Mouse (Mus musculus): ENCODE measurements around the gene Cxcl16. TPM values are rescaled to one million over a fixed set of nuclear protein-coding genes. Genes with fewer than 3 reads are reported as not detected.

Gene Cxcl16
- polyA plus RNA-seq, 1 experiment from 2014 or later: 6.2 TPM

- no peak for ATAC-seq (replicated peaks; ENCODE audit: insufficient number of reproducible peaks, low FRiP score, low TSS enrichment)
- Histone ChIP-seq H3K4me2 (peak overlapping the region; percentile 61), H3K36me3 (ENCODE audit: control insufficient read depth, insufficient read depth, low read length) (no peaks in the 10 kb centered on the region), H3K27ac (ENCODE audit: low read depth, low read length) (peak overlapping the region; percentile 7), H3K9me3 (replicated peaks; ENCODE audit: control insufficient read depth, low read length) (no peaks in the 10 kb centered on the region), H3K9ac (ENCODE audit: low read depth, low read length) (peak overlapping the region; percentile 46; the same call in 1 of the 2 replicates), H3K4me3 (ENCODE audit: low read depth, low read length) (peak overlapping the region; percentile 28), H3K27me3 (ENCODE audit: control insufficient read depth, insufficient read depth, low read length) (peaks cover 19% of the 10 kb centered on the region), H3K4me1 (ENCODE audit: control insufficient read depth, insufficient read depth, low read length) (peaks cover 10% of the 10 kb centered on the region; the same call in 1 of the 2 replicates)
- WGBS (ENCODE audit: insufficient replicate concordance): 11% methylated on average over 23 of the region's 23 CpGs
These were observed 6.0 kb upstream of the Cxcl16 start for GRCm38 (mm10) chr11:70465824-70466223.

DNA sequence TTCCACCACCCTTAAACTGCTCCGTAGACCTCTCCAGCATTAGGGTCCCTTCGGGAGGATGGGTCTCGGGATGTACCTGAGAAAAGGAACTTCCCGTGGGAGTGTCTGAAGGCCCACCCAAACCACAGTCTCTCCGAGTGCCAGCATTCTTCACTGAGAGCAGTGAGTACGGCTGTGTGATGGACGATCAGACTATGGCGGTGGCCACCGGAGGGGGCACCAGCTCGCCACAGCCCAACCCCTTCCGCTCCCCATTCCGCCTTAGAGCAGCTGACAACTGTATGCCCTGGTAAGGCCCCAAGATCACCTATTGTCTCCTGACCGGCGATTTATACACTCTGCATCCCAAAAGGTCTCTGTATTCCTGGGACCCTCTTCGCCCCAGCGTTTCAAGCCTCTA, 5.4 kb upstream of the Cxcl16 start:
- Histone ChIP-seq H3K4me2 (peak overlapping the region; percentile 61), H3K9ac (ENCODE audit: low read depth, low read length) (peak overlapping the region; percentile 46), H3K27me3 (ENCODE audit: control insufficient read depth, insufficient read depth, low read length) (peaks cover 25% of the 10 kb centered on the region), H3K4me1 (ENCODE audit: control insufficient read depth, insufficient read depth, low read length) (peaks cover 10% of the 10 kb centered on the region; the same call in 1 of the 2 replicates), H3K4me3 (ENCODE audit: low read depth, low read length) (peak overlapping the region; percentile 28), H3K9me3 (replicated peaks; ENCODE audit: control insufficient read depth, low read length) (no peaks in the 10 kb centered on the region), H3K36me3 (ENCODE audit: control insufficient read depth, insufficient read depth, low read length) (no peaks in the 10 kb centered on the region), H3K27ac (ENCODE audit: low read depth, low read length) (peak overlapping the region; percentile 7; the same call in 1 of the 2 replicates)
- no peak for ATAC-seq (replicated peaks; ENCODE audit: insufficient number of reproducible peaks, low FRiP score, low TSS enrichment)
- 16% methylated on average over 16 of the region's 16 CpGs for WGBS (ENCODE audit: insufficient replicate concordance)

DNA sequence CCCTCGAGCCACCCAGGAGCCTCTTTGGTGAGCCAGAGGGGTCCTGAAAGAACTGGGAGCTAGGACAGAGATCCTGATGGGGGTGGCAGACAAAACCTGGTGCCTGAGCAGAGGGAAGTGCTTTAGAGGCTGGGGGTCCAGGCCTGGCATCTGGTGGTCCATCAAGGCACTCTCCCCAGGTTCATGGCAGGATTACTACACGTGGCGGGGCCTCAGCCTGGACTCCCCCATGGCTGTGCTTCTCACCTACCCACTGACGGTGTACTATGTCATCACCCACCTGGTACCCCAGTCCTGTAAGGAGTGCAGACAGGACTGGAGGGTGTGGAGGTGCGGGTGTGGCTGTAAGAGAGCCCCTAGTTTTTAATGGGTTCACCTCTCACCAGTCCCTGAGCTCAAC, 4.2 kb upstream of the Cxcl16 start:
- Histone ChIP-seq H3K9ac (ENCODE audit: low read depth, low read length) (no peak overlapping the region), H3K27me3 (ENCODE audit: control insufficient read depth, insufficient read depth, low read length) (peaks cover 34% of the 10 kb centered on the region), H3K9me3 (replicated peaks; ENCODE audit: control insufficient read depth, low read length) (no peaks in the 10 kb centered on the region), H3K4me3 (ENCODE audit: low read depth, low read length) (no peak overlapping the region), H3K4me1 (ENCODE audit: control insufficient read depth, insufficient read depth, low read length) (peaks cover 11% of the 10 kb centered on the region; the same call in 1 of the 2 replicates), H3K27ac (ENCODE audit: low read depth, low read length) (no peak overlapping the region), H3K4me2 (no peak overlapping the region), H3K36me3 (ENCODE audit: control insufficient read depth, insufficient read depth, low read length) (no peaks in the 10 kb centered on the region)
- no peak for ATAC-seq (replicated peaks; ENCODE audit: insufficient number of reproducible peaks, low FRiP score, low TSS enrichment)
- WGBS (ENCODE audit: insufficient replicate concordance): 69% methylated on average over 5 of the region's 5 CpGs

DNA sequence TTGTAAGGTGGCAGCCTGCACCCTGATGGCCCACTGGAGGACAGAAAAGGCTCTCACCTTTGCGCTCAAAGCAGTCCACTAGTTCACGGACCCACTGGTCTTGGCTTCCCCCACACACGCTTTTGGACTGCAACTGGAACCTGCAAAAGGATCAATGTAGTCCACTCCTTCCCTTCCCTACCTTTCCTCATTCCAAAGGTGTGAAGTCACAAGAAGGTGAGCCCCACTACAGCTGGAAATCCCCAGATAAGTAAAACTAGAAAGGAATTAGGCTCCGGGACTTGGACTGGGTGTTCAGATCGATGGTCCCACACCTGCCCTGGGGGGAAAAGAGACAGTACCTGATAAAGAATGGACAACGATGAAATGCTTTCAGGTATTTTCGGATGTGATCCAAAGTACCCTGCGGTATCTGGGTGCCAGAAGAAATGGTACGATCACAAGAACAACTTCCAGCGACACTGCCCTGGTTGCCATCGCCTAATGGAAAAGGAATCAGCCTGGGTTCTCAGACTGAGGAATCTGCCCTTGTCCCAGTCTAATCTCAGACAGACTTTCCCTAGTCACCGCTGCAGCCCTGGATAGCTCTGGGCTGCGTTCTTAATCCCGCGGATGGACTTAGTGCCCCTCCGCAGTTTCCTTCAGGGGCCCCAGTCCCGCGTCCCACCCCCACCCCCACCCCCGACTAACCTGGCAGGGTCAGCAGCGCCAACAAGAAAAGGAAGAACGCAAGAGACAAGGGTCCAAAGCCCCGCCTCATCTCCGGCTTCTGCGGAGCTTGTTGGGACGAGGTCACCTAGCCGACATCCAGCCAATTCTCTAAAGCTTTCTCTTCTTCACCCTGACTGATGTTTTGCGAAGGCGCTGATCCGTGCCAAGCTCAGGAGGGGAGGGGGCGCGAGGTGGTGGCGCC, 840 bp downstream of the Cxcl16 start, which contains the start of gene Zmynd15:
Gene Zmynd15, plus strand, starts transcription at position 746 of the 913 bp plus-strand sequence.
- Histone ChIP-seq H3K27ac (ENCODE audit: low read depth, low read length) (no peak within 1 kb of the TSS), H3K4me3 (ENCODE audit: low read depth, low read length) (peak within 1 kb of the TSS; percentile 68), H3K9me3 (replicated peaks; ENCODE audit: control insufficient read depth, low read length) (no peaks in the 10 kb centered on the region), H3K27me3 (ENCODE audit: control insufficient read depth, insufficient read depth, low read length) (peaks cover 27% of the 10 kb centered on the region), H3K4me1 (ENCODE audit: control insufficient read depth, insufficient read depth, low read length) (peaks cover 5% of the 10 kb centered on the region; the same call in 1 of the 2 replicates), H3K4me2 (peak within 1 kb of the TSS; percentile 97), H3K9ac (ENCODE audit: low read depth, low read length) (peak within 1 kb of the TSS; percentile 71), H3K36me3 (ENCODE audit: control insufficient read depth, insufficient read depth, low read length) (no peaks in the 10 kb centered on the region)
- WGBS (ENCODE audit: insufficient replicate concordance): 15% methylated on average over 31 of the region's 32 CpGs
- ATAC-seq (replicated peaks; ENCODE audit: insufficient number of reproducible peaks, low FRiP score, low TSS enrichment): no peak; the same call in 1 of the 2 replicates

GRCm38 (mm10) chr11:70453261-70454044, 6.3 kb downstream of the Cxcl16 start:
- H3K36me3 ChIP-seq (ENCODE audit: control insufficient read depth, insufficient read depth, low read length): no peaks in the 10 kb centered on the region
- no peak overlapping the region for H3K27ac ChIP-seq (ENCODE audit: low read depth, low read length)
- peaks cover 1% of the 10 kb centered on the region for H3K27me3 ChIP-seq (ENCODE audit: control insufficient read depth, insufficient read depth, low read length)
- no peak overlapping the region for H3K4me3 ChIP-seq (ENCODE audit: low read depth, low read length)
- 86% methylated on average over 9 of the region's 9 CpGs for WGBS (ENCODE audit: insufficient replicate concordance)
- no peak overlapping the region; the same call in 1 of the 2 replicates for H3K4me2 ChIP-seq
- no peaks in the 10 kb centered on the region for H3K9me3 ChIP-seq (replicated peaks; ENCODE audit: control insufficient read depth, low read length)
- H3K4me1 ChIP-seq (ENCODE audit: control insufficient read depth, insufficient read depth, low read length): peaks cover 5% of the 10 kb centered on the region
- H3K9ac ChIP-seq (ENCODE audit: low read depth, low read length): no peak overlapping the region
- ATAC-seq (replicated peaks; ENCODE audit: insufficient number of reproducible peaks, low FRiP score, low TSS enrichment): no peak

- ATAC-seq (replicated peaks; ENCODE audit: insufficient number of reproducible peaks, low FRiP score, low TSS enrichment): peak; percentile 96
- Histone ChIP-seq H3K4me3 (ENCODE audit: low read depth, low read length) (peak within 1 kb of the TSS; percentile 79), H3K27me3 (ENCODE audit: control insufficient read depth, insufficient read depth, low read length) (no peaks in the 10 kb centered on the region), H3K4me2 (peak within 1 kb of the TSS; percentile 71), H3K9ac (ENCODE audit: low read depth, low read length) (peak within 1 kb of the TSS; percentile 82), H3K27ac (ENCODE audit: low read depth, low read length) (peak within 1 kb of the TSS; percentile 97), H3K36me3 (ENCODE audit: control insufficient read depth, insufficient read depth, low read length) (no peaks in the 10 kb centered on the region), H3K9me3 (replicated peaks; ENCODE audit: control insufficient read depth, low read length) (no peaks in the 10 kb centered on the region), H3K4me1 (ENCODE audit: control insufficient read depth, insufficient read depth, low read length) (peaks cover 5% of the 10 kb centered on the region)
- under 1% methylated on average over 46 of the region's 46 CpGs for WGBS (ENCODE audit: insufficient replicate concordance)
These were observed 7.8 kb downstream of the Cxcl16 start, which contains the start of gene Med11 for GRCm38 (mm10) chr11:70451797-70452498. Gene Med11, plus strand, starts transcription at chr11:70451919.

DNA sequence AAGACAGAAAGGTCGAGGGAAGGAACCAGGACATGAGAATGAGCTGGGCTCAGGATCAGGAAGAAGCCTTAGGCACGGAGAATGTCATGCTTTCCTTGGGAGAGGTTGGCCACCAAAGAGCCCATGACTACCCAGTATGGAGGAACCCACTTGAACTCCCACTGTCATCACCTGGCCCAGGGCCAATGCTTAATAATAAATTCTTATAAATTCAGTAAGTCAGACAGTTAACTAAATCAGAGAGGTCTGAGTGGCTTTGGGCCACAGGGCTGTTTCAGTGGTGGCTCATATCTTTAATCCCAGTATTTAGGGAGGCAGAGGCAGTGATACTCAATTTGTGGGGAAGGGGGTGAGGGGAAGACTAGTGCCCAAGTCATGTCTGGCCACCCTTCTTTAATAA, 8.9 kb downstream of the Cxcl16 start:
- H3K9me3 ChIP-seq (replicated peaks; ENCODE audit: control insufficient read depth, low read length): no peaks in the 10 kb centered on the region
- peaks cover 5% of the 10 kb centered on the region for H3K4me1 ChIP-seq (ENCODE audit: control insufficient read depth, insufficient read depth, low read length)
- ATAC-seq (replicated peaks; ENCODE audit: insufficient number of reproducible peaks, low FRiP score, low TSS enrichment): no peak
- H3K27me3 ChIP-seq (ENCODE audit: control insufficient read depth, insufficient read depth, low read length): no peaks in the 10 kb centered on the region
- H3K4me2 ChIP-seq: no peak overlapping the region
- H3K9ac ChIP-seq (ENCODE audit: low read depth, low read length): no peak overlapping the region
- WGBS (ENCODE audit: insufficient replicate concordance): 72% methylated on average over 2 of the region's 2 CpGs
- H3K27ac ChIP-seq (ENCODE audit: low read depth, low read length): no peak overlapping the region
- no peak overlapping the region for H3K4me3 ChIP-seq (ENCODE audit: low read depth, low read length)
- H3K36me3 ChIP-seq (ENCODE audit: control insufficient read depth, insufficient read depth, low read length): no peaks in the 10 kb centered on the region

- Histone ChIP-seq H3K4me1 (ENCODE audit: control insufficient read depth, insufficient read depth, low read length) (peaks cover under 1% of the 10 kb centered on the region; the same call in 1 of the 2 replicates), H3K9ac (ENCODE audit: low read depth, low read length) (no peak overlapping the region), H3K4me3 (ENCODE audit: low read depth, low read length) (no peak overlapping the region), H3K27ac (ENCODE audit: low read depth, low read length) (no peak overlapping the region), H3K36me3 (ENCODE audit: control insufficient read depth, insufficient read depth, low read length) (no peaks in the 10 kb centered on the region), H3K27me3 (ENCODE audit: control insufficient read depth, insufficient read depth, low read length) (no peaks in the 10 kb centered on the region), H3K4me2 (no peak overlapping the region), H3K9me3 (replicated peaks; ENCODE audit: control insufficient read depth, low read length) (no peaks in the 10 kb centered on the region)
- WGBS (ENCODE audit: insufficient replicate concordance): 59% methylated on average over 1 of the region's 1 CpGs
- no peak for ATAC-seq (replicated peaks; ENCODE audit: insufficient number of reproducible peaks, low FRiP score, low TSS enrichment)
These were observed 12.4 kb downstream of the Cxcl16 start for GRCm38 (mm10) chr11:70447373-70447772.
